Mouse (Mus musculus) heart, adult 8-10 months (tissue): ENCODE results near the gene Emilin2. TPM values are rescaled to one million over a fixed set of nuclear protein-coding genes. Genes with fewer than 3 reads are reported as not detected.

ENCODE experiments used
- DNase-seq: peaks from one replicate; pipeline ENCODE4 v3.0.0; 2022; ENCODE audit warnings: low spot score
- total RNA-seq, 4 experiments: library from RNA; stranded (reverse); gene quantifications; 2 replicates each; pipeline ENCODE4 v1.2.4; 2022

The Emilin2 gene
- total RNA-seq, 4 experiments from 2014 or later: 25.3 to 46.2 (median 41.1) TPM

DNA sequence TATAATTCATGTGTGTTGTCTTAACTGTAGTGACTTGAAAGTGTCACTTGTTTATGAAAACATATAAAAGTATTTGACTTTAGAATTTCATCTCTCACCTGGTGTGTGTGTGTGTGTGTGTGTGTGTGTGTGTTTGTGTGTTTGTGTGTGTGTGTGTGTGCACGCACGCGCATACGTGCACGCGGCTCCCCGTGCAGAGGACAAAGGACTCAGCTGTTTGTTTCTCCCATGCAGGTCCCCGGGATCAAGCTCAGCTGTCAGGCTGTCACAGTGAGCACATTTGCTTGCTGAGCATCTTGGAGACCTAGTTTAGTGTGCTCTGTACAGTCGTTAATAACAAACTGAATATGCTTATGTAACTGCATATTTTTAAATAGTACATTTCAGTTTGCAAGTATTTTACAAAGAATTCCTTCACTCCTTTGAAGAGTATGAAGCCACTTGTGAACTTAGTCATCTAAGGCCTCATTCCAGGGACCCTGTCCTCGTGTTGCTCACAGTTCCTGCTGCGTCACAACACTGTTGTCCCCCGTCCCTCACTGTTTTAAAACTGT, 77.7 kb downstream of the Emilin2 start:
- DNase-seq: no peak

DNA sequence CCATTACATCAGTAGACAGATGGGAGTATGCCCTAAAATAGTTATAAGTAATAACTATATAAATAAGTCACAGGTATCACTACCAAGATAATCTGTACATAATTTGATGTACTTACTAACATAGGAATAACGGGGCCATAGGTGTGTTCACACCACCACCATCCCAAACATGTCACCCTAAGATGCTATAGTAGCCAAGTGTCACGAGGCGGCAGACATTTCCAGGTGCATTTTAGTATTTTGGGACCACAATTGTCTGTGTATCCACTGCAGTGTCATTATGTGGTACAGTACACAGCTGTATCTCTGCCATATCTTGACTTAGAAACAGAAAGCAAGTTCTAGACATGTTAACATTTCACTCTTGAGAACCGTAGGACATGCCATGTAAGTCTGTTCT, 78.6 kb downstream of the Emilin2 start:
- DNase-seq: no peak

DNA sequence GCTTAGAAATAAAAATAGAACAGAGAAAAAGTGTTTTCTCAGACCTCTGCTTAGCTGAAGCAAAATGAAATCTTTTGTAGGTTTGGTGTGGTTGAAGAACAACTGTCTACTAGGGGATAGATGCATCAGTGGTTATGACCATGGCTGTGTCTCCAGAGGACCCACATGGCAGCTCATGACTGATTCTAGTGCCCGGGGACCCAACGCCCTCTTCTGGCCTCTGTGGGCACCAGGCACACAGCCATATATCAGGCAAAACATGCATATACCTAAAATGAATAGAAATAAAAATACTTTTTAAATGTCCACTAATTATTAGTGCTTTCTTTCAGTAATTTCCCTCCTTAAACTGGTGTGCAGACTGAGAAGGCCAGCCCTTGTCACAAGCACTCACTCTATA, 79.8 kb downstream of the Emilin2 start:
- no peak for DNase-seq

DNA sequence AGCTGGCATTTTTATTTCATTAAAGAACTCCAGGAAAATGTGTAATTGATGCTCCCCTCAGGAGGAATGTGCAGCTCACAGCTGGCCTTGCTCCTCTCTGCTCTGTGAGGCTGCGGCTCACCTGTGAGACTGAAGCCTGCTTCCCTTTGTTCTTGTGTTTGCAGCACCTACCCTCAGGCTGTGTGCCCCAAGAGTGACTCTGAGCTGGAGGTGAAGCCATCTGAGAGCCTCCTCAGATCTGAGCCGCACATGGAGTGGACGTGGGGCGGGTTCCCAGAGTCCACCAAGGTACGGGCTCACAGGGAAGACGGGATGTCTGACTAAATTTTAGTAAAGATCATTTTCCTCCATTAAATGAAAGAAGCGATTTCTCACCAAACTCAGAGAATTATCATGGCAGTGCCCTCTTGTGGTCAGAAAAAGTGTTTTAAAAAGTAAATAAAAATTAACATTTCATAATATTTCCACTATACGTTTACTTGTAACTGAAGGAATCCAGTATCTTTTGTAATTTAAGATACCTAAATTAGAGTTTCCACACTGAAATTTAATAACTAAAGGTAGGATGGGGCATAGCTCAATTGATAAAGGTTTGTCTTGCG, 81.6 kb downstream of the Emilin2 start:
- DNase-seq: no peak

DNA sequence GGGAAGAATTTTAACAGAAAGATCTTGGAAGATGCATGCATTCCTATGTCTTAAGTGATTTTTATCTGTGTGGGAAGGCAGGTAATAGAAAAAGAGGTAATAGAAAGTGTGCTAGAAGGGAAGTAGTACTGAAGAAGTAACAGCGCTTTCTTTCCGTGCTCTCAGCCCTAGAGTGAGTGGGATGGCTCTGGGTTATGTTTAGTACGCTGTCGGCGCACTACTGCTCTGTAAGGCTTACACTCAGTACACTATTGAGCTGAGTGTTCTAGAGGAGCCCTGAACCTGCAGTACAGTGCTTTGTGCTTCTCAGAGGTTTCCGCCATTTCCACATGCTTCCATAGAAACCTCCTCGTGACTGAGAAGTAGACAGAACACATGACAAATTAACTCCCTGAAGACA, 83.1 kb downstream of the Emilin2 start:
- no peak for DNase-seq

DNA sequence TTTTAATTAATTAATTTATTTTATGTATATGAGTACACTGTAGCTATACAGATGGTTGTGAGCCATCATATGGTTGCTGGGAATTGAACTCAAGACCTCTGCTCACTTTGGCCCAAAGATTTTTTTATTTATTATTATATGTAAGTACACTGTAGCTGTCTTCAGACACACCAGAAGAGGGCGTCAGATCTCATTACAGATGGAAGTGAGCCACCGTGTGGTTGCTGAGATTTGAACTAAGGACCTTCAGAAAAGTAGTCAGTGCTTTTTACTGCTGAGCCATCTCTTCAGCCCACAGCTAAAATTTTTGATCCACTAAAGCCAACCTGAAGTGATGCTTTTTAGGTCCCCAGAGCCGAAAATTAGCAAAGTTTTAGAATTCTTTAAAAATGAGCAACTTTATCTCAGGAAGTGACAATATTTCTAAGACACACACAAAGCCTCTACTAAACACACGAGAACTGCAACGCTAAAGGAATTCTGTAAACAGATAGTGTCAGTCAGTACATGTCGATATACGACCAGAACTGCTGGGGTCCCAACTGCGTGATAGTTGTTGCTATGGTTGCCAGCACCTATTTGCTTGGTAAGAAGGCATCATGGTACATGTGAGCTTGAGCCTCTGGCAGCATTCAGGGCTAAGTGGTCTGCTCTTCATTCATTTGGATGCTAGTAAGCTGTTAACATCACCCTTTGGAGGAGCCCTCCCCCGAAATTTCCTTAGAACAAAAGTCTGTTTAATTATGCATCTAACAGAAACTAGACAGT, 84.5 kb downstream of the Emilin2 start:
- no peak for DNase-seq

DNA sequence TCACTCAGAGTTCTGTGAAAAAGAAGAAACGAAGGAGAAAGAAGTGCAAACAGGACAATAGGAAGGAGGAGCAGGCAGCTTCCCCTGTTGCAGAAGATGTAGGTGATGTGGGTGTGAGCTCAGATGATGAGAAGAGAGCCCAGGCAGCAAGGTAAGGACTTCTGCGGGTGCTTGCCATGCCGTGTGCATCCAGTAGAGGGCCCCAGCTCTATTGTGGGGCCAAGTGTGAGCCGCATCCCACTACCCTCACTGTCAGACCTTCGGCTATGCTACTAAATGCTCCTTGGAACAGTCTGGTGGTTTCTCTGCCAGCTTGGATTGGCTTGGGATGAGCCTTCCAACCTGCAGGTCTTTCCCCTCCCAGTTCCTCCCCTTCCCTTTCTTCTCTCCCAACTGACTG, 86.7 kb downstream of the Emilin2 start:
- no peak for DNase-seq

DNA sequence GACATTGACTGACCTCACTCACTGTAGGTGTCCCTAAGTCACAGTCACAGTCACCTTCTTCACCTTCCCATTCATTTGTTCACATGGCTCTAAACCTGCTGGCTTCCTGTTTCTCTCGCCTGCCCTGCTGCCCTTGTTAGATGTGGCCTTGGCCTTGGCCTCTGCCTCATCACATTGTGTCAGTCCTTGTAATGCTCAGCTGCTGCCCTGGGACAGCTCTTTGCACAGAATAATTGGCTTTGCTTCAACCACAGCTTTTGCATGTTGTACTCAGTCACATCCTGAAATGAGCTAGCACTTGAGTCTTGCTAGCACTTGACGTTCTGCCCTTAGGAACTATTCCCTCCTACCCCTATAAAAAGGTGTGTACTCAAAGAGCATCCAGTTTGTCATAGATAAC, 87.3 kb downstream of the Emilin2 start:
- DNase-seq: no peak

DNA sequence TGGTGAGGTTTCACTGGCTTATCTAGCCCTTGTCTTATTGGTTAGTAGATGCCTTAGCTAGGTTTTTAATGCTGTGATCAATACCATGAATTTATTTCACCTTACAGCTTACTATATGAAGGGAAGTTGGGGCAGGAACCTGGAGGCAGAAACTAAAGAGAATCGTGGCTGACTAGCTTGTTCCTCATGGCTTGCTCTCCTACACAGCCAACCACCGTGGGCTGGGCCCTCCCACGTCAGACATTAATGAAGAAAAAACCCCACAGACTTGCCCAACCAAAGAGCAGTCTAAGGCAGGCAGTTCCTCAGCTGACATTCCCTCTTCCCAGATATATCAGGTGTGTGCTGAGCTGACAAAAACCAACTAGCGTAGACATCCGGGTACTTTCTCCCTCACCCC, 88.1 kb downstream of the Emilin2 start:
- DNase-seq: no peak

DNA sequence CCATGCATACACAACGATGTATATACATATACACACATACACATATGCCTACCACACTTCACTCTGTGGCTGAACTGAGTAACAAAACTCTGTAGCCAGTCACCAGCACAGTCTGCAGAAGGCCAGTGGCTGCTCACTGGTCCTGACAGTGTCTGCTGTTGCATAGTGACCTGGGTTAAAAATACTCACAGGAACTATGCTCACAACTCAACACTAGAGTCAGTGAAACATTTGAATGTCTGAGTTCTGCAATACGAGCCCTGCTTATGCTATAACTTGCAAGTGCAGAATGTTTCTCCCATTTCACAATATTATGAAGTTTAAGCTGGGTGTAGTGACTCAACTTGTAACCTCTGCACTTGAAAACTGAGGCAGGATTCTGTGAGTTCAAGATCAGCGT, 90.4 kb downstream of the Emilin2 start:
- no peak for DNase-seq

DNA sequence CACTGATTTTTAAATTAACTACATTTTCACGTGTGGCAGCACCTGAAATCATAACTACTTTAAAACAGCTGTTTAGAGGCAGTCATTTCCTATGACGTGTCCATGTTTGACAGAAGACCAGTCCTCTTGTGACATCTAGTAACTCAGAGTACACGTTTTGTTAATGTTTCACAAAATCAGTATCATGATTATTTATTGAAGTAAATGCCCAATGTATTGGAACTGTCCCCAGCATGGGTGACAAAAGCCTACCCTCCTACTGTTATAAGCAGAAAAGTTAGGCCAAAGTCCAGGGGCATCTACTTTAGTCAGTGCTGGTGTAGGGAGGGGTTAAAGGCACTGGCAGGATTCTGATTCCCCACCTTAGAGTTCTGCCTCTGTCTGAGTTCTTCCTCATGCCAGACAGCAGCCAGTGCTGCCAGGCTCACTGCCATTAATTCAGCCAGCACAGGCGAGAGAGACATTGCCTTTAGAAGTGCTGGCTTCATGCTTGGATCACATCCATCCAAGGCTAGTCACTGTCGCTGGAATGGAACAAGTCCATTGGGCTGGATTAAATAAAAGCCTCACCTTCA, 94.6 kb downstream of the Emilin2 start:
- no peak for DNase-seq

DNA sequence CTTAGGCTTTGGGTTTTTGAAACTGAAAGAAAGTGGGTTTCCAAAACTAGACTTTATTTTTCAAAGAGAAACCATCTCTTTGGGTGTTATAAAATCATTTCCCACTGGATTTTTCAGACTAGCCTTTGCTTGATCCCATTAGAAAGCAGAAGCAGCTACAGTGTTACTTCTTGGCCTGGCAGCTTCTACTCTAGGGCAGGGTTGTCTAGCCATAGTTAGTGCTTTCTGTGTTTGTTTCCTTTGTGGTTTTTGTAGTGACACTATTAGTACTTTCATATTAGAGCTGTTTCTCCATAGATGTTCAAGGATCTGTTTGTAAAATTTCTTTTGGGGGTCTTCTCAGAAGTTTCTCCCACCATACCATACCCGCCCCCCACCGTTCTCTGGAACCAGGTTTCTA, 95.5 kb downstream of the Emilin2 start:
- no peak for DNase-seq

DNA sequence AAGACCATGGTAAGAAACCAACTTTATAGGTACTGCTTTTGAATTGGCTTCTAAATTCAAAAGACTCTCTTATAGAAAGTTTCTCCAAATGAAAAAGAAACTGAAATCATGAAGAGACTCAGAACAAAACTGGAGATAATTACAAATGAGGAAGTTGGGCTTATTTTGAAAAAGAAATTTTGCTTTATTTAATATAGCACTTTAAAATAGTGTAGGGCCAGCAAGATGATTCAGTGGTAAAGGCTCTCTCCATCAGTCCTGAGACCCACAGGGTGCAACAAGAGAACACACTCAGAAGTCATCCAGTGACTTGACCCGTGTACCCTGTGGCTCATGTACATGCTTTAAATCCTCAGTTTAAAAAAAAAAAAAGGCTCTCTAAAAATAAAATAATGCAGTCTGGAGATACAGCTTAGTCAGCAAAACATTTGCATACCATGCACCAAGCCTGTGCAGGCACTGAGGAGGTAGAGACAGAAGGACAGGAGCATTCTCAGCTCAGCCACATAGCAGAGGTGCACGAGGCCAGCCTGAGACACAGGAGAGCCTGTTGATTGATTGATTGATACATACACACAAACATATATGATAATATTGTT, 96.4 kb downstream of the Emilin2 start:
- DNase-seq: no peak

DNA sequence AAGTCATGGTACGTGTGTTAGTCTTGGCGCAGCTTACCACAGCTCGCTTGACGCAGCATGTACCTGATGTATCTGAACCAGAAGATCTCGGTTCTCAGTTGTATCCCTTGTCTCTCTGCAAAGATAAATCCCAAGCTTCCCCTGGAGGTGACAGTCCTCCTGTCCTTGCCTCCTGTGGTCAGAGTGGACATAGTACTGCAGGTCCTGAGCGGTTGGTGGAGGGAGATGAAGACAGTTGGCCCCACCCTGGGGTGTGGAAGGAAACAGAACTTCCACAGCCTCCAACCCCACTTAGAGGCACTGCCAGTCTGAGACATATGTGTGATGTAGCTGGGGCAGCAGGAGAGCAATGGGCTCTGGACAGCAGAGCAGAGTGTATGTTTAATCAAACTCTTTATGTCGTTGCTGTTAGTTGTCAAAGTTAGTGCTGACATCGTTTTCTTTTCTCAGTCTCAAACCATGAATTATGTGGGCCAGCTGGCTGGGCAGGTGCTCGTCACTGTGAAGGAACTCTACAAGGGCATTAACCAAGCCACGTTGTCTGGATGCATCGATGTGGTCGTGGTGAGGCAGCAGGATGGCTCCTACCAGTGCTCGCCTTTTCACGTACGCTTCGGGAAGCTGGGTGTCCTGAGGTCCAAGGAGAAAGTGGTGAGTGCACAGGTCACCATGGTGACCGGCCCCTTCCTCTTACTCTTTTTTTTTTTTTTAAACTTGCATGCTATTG, 97.1 kb downstream of the Emilin2 start:
- no peak for DNase-seq

DNA sequence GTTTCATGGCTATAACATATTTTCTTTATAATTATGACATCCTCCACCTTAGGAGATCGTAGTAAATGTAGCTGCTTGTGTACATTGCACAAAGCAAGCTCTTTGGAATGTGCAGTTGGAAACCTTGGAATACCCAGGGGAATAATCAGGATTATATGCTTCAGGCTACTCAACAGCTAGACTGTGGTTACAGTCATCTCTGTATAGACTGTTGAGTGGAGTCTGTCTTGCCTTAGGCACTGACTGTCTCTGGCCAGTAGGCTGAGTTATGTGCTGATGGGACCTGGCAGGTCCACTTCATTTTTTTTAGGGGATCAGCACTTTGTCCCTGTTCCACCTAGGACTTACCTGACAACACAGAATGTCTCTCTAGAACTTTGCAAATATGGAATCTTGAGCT, 98.1 kb downstream of the Emilin2 start:
- DNase-seq: no peak

DNA sequence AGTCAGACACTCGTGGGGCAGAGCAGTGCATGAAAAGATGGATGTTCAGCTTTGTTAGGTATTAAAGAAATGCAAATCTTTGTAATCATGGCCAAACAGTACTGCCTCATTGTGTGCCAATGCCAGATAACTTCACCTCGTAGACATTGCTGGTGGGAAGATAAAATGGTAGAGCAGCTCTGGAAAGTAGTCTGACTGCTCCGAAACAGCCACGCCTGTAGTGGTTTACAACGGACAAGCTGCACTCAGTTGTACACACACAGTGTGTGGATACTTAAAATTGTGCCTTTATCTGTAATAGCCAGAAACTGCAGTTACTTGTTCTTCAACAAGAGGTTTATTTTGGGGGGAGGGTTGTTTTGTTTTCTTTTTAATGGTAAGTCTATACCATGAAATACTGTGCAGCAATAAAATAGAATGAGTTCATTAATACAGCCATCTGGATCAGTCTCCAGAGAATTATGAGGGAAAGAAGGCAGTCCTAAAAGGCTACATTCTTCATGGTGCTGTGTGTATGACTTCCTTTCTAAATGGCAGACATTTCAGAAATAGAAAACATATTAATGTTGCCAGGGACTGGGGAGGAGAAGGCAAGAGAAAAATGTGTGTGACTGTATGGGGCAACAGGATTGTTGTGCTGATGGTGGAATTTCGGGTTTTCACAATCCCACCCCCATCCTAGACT, 99.7 kb downstream of the Emilin2 start:
- no peak for DNase-seq

DNA sequence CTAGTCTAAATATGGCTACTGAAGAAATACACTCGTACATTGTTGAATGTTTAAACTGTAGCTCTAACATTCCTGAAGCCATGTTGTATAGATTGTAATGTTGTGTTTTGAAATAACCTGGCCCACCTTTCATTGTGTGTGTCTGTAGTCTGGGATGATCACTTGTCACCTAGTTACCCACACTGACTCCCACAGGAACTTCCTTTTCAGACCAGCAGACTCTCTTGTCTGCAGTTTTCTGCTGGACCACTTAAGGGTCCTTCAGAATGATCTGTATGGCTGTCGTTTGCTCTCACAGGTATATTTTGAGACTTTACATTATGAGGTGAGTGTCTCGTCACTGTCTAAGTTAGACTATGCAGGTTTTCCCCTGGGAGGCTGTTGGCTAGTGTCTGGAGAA, 101.8 kb downstream of the Emilin2 start:
- DNase-seq: no peak

DNA sequence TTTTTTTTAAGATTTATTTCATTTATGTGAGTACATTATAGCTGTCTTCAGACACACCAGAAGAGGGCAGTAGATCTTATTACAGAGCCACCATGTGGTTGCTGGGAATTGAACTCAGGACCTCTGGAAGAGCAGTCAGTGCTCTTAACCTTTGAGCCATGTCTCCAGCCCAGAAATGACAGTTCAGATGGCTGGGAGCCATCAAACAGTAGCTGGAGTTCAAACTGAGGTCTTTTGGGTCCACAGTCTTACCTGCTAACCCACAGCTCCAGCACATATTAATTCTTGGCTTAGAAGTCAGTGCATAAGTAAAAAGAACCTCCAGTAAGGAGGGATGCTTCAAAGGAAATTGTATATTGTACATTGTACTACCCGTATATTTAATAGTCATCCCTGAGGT, 102.9 kb downstream of the Emilin2 start:
- DNase-seq: no peak

DNA sequence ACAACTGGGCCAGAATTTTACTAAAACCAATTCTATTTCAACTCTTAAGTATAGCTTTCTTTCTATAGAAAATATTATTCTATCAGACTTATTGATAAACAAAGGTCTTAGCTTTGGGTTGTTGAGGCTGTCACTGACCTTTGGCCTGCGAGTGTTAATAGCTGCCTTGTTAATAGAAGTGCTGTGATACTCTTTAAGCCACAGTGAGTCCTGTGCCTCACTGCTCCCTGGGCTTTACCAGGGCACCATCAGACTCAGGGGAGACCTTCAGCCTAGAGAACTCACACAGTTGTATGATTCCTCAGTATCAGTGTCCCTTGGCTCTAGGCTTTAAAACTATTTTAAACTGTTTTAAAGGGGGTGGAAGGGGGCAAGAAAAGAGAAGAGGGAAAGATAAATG, 103.4 kb downstream of the Emilin2 start:
- DNase-seq: no peak

DNA sequence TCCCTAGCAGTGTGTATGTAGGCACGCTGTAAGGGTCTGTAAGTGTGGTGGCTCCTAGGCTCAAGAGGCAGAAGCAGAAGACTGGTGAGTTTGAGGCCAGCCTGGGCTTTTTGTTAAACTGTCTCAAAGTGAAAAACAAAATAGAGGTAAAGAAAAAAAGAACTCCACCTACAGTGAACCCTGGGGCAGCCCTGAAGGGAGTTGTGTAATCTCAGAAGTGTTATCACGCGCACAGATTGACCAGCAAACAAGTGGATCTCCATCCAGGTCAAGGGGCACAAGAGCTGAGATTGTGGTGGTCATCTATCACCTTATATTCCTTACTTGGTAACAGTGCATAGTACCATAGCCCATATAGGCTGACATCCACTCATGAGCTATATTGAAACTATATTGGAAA, 104.5 kb downstream of the Emilin2 start:
- DNase-seq: no peak

DNA sequence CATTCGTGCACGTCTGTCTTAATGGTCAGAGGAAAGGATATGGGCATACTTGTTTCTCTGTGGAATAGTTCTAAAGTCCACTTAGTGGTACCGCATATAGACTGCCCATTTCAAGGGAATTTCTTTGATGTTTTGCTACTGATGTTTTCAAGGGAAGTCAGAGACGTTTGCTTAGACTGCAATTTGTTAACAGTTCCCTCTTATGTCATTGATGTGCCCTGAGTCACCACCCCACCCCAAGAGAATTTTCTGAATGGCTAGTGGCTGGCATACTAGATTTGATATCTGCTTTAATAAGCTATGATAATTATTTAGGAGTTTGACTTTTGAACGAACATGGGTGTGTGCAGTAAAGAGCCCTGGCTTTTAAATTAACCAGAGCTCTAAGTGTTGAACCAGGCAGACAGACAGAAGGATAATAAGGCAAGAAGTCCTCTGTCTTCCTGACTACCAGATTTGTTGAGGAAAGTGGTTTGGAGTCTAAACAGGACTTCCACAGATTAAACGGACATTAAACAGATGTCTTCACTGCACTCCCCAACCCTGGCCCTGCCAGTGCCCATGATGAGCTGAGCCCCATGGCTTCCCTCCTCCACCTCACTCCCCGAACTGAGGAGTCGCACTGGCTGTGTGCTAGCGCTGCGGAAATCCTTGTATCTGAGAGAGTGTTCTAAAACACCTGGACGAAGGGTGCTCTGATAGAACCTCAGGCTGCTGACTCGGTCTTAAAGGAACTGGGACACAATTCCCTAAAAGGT, 105.5 kb downstream of the Emilin2 start:
- no peak for DNase-seq
